Mouse (Mus musculus) hindbrain, postnatal 0 days (tissue): ENCODE results near the gene Siglech. TPM values are rescaled to one million over a fixed set of nuclear protein-coding genes. Genes with fewer than 3 reads are reported as not detected.

ENCODE experiments used
- ATAC-seq: fragments of 200-750 bp; cut with Nextera tagmentation; 2 replicates; pipeline ENCODE4 v1.8.0; 2017; ENCODE audit warnings: mild to moderate bottlenecking, moderate TSS enrichment, moderate library complexity
- DNase-seq: peaks from one replicate; pipeline ENCODE4 v3.0.0-alpha.2; 2015; ENCODE audit warnings: low spot score
- H3K27ac ChIP-seq: fragments of 300-500 bp; sonication (generic); 2 replicates; pipeline ENCODE4 v1.5.1; 2014; ENCODE audit warnings: mild to moderate bottlenecking
- H3K27me3 ChIP-seq: fragments of 300-500 bp; sonication (generic); 2 replicates; pipeline ENCODE4 v1.6.1; 2014; ENCODE audit warnings: low read length, mixed read lengths; ENCODE audit not compliant: insufficient read depth
- H3K36me3 ChIP-seq: fragments of 300-500 bp; sonication (generic); 2 replicates; pipeline ENCODE4 v1.6.1; 2014; ENCODE audit warnings: low read length, mixed read lengths; ENCODE audit not compliant: insufficient read depth
- H3K4me1 ChIP-seq: fragments of 300-500 bp; sonication (generic); 2 replicates; pipeline ENCODE4 v1.6.1; 2014; ENCODE audit warnings: antibody characterized with exemption, low read length, mixed read lengths; ENCODE audit not compliant: insufficient read depth
- H3K4me2 ChIP-seq: fragments of 300-500 bp; sonication (generic); 2 replicates; pipeline ENCODE4 v1.6.1; 2014; ENCODE audit warnings: low read depth, mild to moderate bottlenecking, low read length, moderate library complexity, mixed read lengths
- H3K4me3 ChIP-seq: fragments of 300-500 bp; sonication (generic); 2 replicates; pipeline ENCODE4 v1.5.1; 2014; ENCODE audit warnings: low read length
- H3K9ac ChIP-seq: fragments of 300-500 bp; sonication (generic); replicated peaks from 2 replicates; pipeline ENCODE4 v1.6.1; 2014; ENCODE audit warnings: mild to moderate bottlenecking, low read length, moderate library complexity, mixed read lengths
- H3K9me3 ChIP-seq: fragments of 300-500 bp; sonication (generic); 2 replicates; pipeline ENCODE4 v1.6.1; 2016; ENCODE audit warnings: low read length, mixed read lengths
- CTCF ChIP-seq: IDR thresholded peaks from 2 replicates; pipeline ENCODE4 v1.5.1; 2016; ENCODE audit warnings: antibody characterized with exemption, control low read depth, low read depth
- WGBS: fragments of 180-500 bp; shearing (Covaris S2); extraction: QIAGEN DNeasy Blood & Tissue Kit; methylation state at CpG from one replicate; pipeline ENCODE4 v1.1.7; 2014; 5-methylcytosine and 5-hydroxymethylcytosine counted together
- polyA plus RNA-seq: library from polyadenylated mRNA; unstranded; fragments of >200 nt; fragmentation: Nextera tagmentation; extraction: Ambion mirVana; gene quantifications from 2 replicates; pipeline ENCODE4 v1.2.1, GENCODE M21; 2015
- total RNA-seq: library from RNA; depleted of rRNA; stranded (reverse); fragments of >200 nt; gene quantifications from 2 replicates; pipeline ENCODE4 v1.2.3, GENCODE M21; 2014; rRNA removed

The Siglech gene
- 3.5 and 8.4 TPM in 2 replicates for total RNA-seq
- 6.1 and 7.2 TPM in 2 replicates for polyA plus RNA-seq

DNA sequence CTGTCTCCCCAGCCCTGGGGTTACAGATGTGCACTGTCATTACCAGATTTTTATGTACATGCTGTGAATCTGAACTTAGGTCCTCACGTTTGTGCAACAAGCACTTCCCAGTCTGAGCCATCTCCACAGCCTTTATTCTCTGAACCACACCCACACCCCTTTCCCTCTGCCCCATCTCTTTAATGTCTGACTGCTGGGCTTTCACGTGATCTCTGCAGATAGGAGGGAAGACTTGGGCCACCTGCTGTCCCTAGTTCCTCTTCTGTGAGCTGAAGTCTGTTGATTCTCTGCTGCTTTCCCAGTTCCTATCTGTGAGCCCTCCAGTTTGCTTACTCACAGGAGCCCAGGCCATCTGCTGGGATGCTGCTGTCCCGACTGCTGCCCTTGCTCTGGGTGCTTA, at the start of gene Siglech:
Gene Siglech, plus strand, starts transcription at position 253 of the 400 bp plus-strand sequence.
- TF ChIP-seq CTCF = no peak
- H3K27me3 ChIP-seq = no peaks in the 10 kb centered on the region
- no peak within 1 kb of the TSS for H3K4me2 ChIP-seq
- 44% methylated on average over 3 of the region's 3 CpGs for WGBS
- no peaks in the 10 kb centered on the region for H3K4me1 ChIP-seq
- DNase-seq = no peak
- no peak within 1 kb of the TSS for H3K9ac ChIP-seq
- H3K27ac ChIP-seq = no peak within 1 kb of the TSS
- no peaks in the 10 kb centered on the region for H3K9me3 ChIP-seq
- no peak within 1 kb of the TSS for H3K4me3 ChIP-seq
- H3K36me3 ChIP-seq = no peaks in the 10 kb centered on the region
- ATAC-seq = no peak

DNA sequence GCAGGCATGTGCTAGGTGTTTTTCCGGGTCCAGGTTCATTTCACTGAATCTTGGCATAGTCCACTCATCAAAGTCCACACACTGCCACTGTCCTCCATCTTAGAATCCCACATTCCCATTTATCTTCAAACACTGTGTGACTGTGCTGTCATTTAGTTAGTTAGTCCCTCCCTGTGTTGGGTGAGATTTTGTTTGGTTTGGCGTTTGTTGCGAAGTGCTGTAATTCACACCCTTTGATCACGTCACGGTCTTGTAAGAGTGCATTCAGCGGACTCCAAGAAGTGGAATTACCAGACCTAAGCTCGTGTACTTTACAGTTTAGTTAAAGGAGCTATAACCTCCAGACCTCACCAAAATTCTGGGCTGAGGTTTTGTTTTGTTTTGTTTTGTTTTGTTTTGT, 45.3 kb upstream of the Siglech start:
- Histone ChIP-seq H3K9ac (no peak overlapping the region), H3K9me3 (no peaks in the 10 kb centered on the region), H3K4me1 (no peaks in the 10 kb centered on the region), H3K4me2 (no peak overlapping the region), H3K36me3 (no peaks in the 10 kb centered on the region), H3K27ac (no peak overlapping the region), H3K4me3 (no peak overlapping the region), H3K27me3 (no peaks in the 10 kb centered on the region)
- ATAC-seq (no peak), DNase-seq (no peak)
- WGBS = 73% methylated on average over 7 of the region's 7 CpGs
- TF ChIP-seq CTCF = no peak

DNA sequence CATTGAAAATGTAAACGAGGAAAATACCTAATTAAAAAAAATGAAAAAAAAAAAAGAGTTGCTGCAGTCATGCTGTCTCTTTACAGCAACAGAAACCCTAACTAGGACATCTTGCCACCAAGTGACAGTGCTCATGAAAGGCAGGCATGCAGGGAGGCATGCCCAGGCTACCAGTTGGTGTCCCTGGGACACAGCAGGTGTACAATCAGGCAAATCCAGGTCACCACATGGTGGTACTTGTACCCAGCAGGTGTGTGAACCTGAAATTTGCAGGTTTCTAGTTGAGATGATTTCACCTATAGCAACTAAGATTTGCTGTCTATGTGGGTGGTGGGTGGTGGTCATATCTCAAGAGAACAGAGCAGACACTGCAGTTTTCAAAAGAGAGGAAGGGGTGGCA, 39.1 kb upstream of the Siglech start:
- DNase-seq (no peak), ATAC-seq (no peak)
- Histone ChIP-seq H3K4me3 (no peak overlapping the region), H3K27ac (no peak overlapping the region), H3K4me1 (no peaks in the 10 kb centered on the region), H3K4me2 (no peak overlapping the region), H3K27me3 (no peaks in the 10 kb centered on the region), H3K9me3 (no peaks in the 10 kb centered on the region), H3K36me3 (no peaks in the 10 kb centered on the region), H3K9ac (no peak overlapping the region)
- 53% methylated on average over 1 of the region's 1 CpGs for WGBS
- TF ChIP-seq CTCF = no peak

DNA sequence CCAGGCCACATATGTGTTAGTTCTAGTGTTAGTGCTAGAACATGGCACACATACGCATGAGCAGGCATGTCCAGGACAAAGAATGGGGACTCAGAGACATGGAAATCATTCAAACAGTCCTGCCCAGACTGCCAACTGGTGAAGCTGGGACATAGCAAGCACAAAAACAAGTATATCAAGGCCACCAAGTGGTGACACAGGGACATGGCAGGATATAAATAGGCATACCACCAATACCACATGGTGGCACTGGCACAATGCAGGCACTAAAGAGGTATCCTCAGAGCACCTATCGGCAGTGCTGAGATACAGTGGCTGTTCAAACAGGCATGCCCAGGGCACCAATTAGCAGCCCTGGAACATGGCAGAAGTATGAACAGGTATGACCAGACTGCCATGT, 33.5 kb upstream of the Siglech start:
- no peaks in the 10 kb centered on the region for H3K4me1 ChIP-seq
- H3K27me3 ChIP-seq = no peaks in the 10 kb centered on the region
- DNase-seq (no peak), ATAC-seq (peak; percentile 16; the same call in 1 of the 2 replicates)
- 95% methylated on average over 2 of the region's 2 CpGs for WGBS
- H3K4me3 ChIP-seq = no peak overlapping the region
- H3K36me3 ChIP-seq = no peaks in the 10 kb centered on the region
- H3K4me2 ChIP-seq = no peak overlapping the region
- no peak overlapping the region for H3K9ac ChIP-seq
- no peak overlapping the region for H3K27ac ChIP-seq
- no peaks in the 10 kb centered on the region for H3K9me3 ChIP-seq
- TF ChIP-seq CTCF = peak; percentile 56

DNA sequence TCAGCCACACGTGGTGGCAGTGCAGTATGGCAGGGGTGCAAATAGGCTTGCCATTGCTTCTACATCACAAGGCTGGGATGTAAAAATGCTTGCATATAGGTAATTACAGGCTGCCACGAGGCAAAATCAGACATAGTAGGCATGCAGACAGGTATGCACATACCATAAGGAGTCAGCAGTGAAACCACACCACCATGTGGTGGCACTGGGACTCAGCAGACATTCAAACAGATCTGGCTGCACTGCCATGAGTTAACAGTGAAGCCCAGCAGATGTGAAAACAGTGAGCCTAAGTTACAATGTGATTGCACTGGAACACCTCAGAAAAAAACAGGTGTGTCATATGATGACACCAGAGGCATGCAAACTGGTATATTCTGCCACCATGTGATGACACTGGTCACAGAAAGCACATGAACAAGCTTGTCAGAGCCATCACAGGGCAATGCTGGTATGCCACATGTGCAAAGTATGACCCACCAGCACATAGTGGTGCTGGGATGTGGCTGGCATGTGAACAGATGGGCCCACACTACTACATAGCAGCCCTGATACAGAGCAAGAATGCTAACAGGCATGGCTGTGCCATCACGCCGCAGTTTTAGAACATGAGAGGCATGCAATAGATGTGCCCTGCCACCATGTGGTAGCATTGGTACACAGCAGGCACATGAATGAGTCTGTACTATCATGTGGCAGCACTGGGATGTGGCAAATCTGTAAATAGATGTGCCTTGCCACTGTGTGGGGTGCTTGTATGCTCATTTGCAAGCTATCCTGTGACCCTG, 30.7 kb upstream of the Siglech start:
- 43% methylated on average over 4 of the region's 4 CpGs for WGBS

DNA sequence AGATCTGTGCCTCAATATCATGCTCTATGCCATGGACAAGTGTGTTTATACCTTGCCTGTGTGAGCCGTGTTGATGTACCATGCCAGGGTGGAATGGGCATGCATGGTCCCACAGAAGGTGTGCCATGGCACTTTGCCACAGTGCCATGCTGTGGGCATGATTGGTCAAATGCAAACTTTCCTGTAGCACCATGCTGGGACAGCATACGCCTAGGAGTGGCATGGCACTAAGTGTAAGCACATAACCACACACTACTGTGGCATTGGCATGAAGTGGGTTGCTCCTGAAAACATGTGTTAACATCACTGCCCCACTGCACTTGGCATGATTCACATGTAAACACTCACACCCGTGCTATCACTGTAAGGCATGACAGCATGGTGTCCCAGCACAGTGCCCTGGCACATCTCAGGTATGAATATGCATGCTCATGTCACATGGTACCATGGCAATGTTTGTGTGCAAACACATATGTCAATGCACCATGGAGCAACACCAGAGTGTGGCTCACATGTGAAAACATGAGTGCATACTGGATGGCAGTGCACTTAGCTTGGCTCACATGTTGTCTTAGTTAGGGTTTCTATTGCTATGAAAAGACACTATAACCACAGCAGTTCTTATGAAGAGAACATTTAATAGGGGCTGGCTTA, 24.2 kb upstream of the Siglech start:
- WGBS = 79% methylated on average over 3 of the region's 3 CpGs
- no peak overlapping the region for H3K9ac ChIP-seq
- no peak for TF ChIP-seq CTCF
- DNase-seq (no peak), ATAC-seq (0 out of 2 replicates have a peak, but pooled peaks have one; percentile 37)
- H3K4me1 ChIP-seq = 0 out of 2 replicates have a peak, but pooled peaks cover 4% of the 10 kb centered on the region
- no peak overlapping the region for H3K4me2 ChIP-seq
- no peak overlapping the region for H3K4me3 ChIP-seq
- no peaks in the 10 kb centered on the region for H3K9me3 ChIP-seq
- H3K27me3 ChIP-seq = no peaks in the 10 kb centered on the region
- peak overlapping the region; percentile 64; the same call in 1 of the 2 replicates for H3K27ac ChIP-seq
- no peaks in the 10 kb centered on the region for H3K36me3 ChIP-seq

More for the DNA sequence above, 30.7 kb upstream of the Siglech start:
- Histone ChIP-seq H3K9ac (no peak overlapping the region), H3K9me3 (no peaks in the 10 kb centered on the region), H3K27me3 (no peaks in the 10 kb centered on the region), H3K4me1 (no peaks in the 10 kb centered on the region), H3K36me3 (no peaks in the 10 kb centered on the region), H3K27ac (no peak overlapping the region), H3K4me2 (no peak overlapping the region), H3K4me3 (no peak overlapping the region)
- peak; percentile 77 for DNase-seq
- TF ChIP-seq CTCF = peak; percentile 92
- peak; percentile 84 for ATAC-seq
